ENCODE assay signal across 8 mouse cellular contexts in genomic region chr5:139932595-139933271, GRCm38 (mm10). TPM values are rescaled to one million over a fixed set of nuclear protein-coding genes. Genes with fewer than 3 reads are reported as not detected.
DNase-seq lines count a peak whose midpoint lies in the region; ATAC-seq lines count a peak whose summit lies in the region.

No protein-coding gene starts in this region.

- no peak overlapping the region for H3K27ac ChIP-seq in embryonic facial prominence, embryonic 13.5 days
- H3K27ac ChIP-seq in hindbrain, embryonic 12.5 days = peak overlapping the region; percentile 55; the same call in 1 of the 2 replicates
- H3K27ac ChIP-seq in stomach, embryonic 14.5 days (ENCODE audit: low read length) = no peak overlapping the region

- H3K9me3 ChIP-seq in embryonic facial prominence, embryonic 13.5 days = no peaks in the 10 kb centered on the region
- no peaks in the 10 kb centered on the region for H3K9me3 ChIP-seq in hindbrain, embryonic 12.5 days (replicated peaks)
- H3K9me3 ChIP-seq in stomach, embryonic 14.5 days (ENCODE audit: control insufficient read depth, low read depth, low read length) = no peaks in the 10 kb centered on the region

- no peaks in the 10 kb centered on the region for H3K36me3 ChIP-seq in embryonic facial prominence, embryonic 13.5 days
- H3K36me3 ChIP-seq in hindbrain, embryonic 12.5 days = no peaks in the 10 kb centered on the region
- H3K36me3 ChIP-seq in stomach, embryonic 14.5 days (ENCODE audit: control insufficient read depth, insufficient read depth, low read length) = no peaks in the 10 kb centered on the region

- no peak overlapping the region for H3K4me3 ChIP-seq in embryonic facial prominence, embryonic 13.5 days
- H3K4me3 ChIP-seq in hindbrain, embryonic 12.5 days = no peak overlapping the region
- no peak overlapping the region for H3K4me3 ChIP-seq in stomach, embryonic 14.5 days (ENCODE audit: low read depth, low read length)

- no peak overlapping the region for H3K9ac ChIP-seq in embryonic facial prominence, embryonic 13.5 days
- no peak overlapping the region for H3K9ac ChIP-seq in hindbrain, embryonic 12.5 days
- H3K9ac ChIP-seq in stomach, embryonic 14.5 days (replicated peaks; ENCODE audit: low read depth, low read length) = no peak overlapping the region

- no peak overlapping the region for H3K4me2 ChIP-seq in embryonic facial prominence, embryonic 13.5 days
- peak overlapping the region; percentile 12; the same call in 1 of the 2 replicates for H3K4me2 ChIP-seq in hindbrain, embryonic 12.5 days (replicated peaks)
- H3K4me2 ChIP-seq in stomach, embryonic 14.5 days (replicated peaks; ENCODE audit: low read depth, low read length) = 0 out of 2 replicates have a peak overlapping the region, but pooled peaks have one; percentile 5

- H3K4me1 ChIP-seq in embryonic facial prominence, embryonic 13.5 days = peaks cover 24% of the 10 kb centered on the region
- H3K4me1 ChIP-seq in hindbrain, embryonic 12.5 days = peaks cover 37% of the 10 kb centered on the region
- H3K4me1 ChIP-seq in stomach, embryonic 14.5 days (ENCODE audit: control insufficient read depth, insufficient read depth, low read length) = peaks cover 12% of the 10 kb centered on the region

- ATAC-seq in embryonic facial prominence, embryonic 13.5 days (ENCODE audit: insufficient number of reproducible peaks, insufficient read depth, low FRiP score, low TSS enrichment, low read depth) = peak; percentile 28; the same call in 1 of the 2 replicates
- ATAC-seq in hindbrain, embryonic 12.5 days (ENCODE audit: low FRiP score) = peak; percentile 71
- peak; percentile 70 for ATAC-seq in stomach, embryonic 14.5 days (ENCODE audit: insufficient number of reproducible peaks, insufficient read depth, low FRiP score, low read depth)

- DNase-seq in A20 (ENCODE audit: low read depth, low spot score) (peak; percentile 33), MN1 (ENCODE audit: low spot score) (peak; percentile 87)
- DNase-seq in left cerebral cortex, adult 11 months (ENCODE audit: low spot score) = peak; percentile 66
- peak; percentile 91 for DNase-seq in mesoderm, embryonic 11.5 days (ENCODE audit: low read depth, low spot score)
- no peak for DNase-seq in cerebellum, adult 11 months

- H3K27me3 ChIP-seq in embryonic facial prominence, embryonic 13.5 days = peaks cover 7% of the 10 kb centered on the region
- no peaks in the 10 kb centered on the region for H3K27me3 ChIP-seq in hindbrain, embryonic 12.5 days
- H3K27me3 ChIP-seq in stomach, embryonic 14.5 days (ENCODE audit: control insufficient read depth, insufficient read depth, low read length) = no peaks in the 10 kb centered on the region

- 35% methylated on average over 13 of the region's 13 CpGs for WGBS in embryonic facial prominence, embryonic 13.5 days
- 34% methylated on average over 13 of the region's 13 CpGs for WGBS in hindbrain, embryonic 12.5 days
- WGBS in stomach, embryonic 14.5 days = 37% methylated on average over 13 of the region's 13 CpGs

RNA-seq across cellular contexts. Expression of gene Elfn1, which starts 25.0 kb away (rescaled TPM):
- 1.4 TPM in 2 replicates for polyA plus RNA-seq in embryonic facial prominence, embryonic 13.5 days (2015; fragmentation: Nextera tagmentation; extraction: Ambion mirVana)
- polyA plus RNA-seq in hindbrain, embryonic 12.5 days (2016; fragmentation: Nextera tagmentation; extraction: Ambion mirVana) = 1.7 and 2.0 TPM in 2 replicates
- 0.09 and 0.17 TPM in 2 replicates for polyA plus RNA-seq in stomach, embryonic 14.5 days (2014; fragmentation: Nextera tagmentation; extraction: Ambion mirVana)
